Mouse (Mus musculus): ENCODE data around the gene Ggct.

The Ggct gene

GRCm38 (mm10) chr6:54992734-54993260, at the start of gene Ggct:
Gene Ggct, minus strand, starts transcription at chr6:54992950.
- peak; percentile 86 to 90 for DNase-seq (ENCODE audit: low read depth in 2 of 2, low spot score in 2 of 2)

- no peak for DNase-seq (ENCODE audit: low read depth in 2 of 2, low spot score in 2 of 2)
These were observed 47.3 kb upstream of the Ggct start for GRCm38 (mm10) chr6:55040031-55040430.

- no peak for DNase-seq (ENCODE audit: low read depth in 2 of 2, low spot score in 2 of 2)
These were observed 46.7 kb upstream of the Ggct start for GRCm38 (mm10) chr6:55039446-55039783.

GRCm38 (mm10) chr6:55038671-55039445, 46.1 kb upstream of the Ggct start:
- no peak for DNase-seq (ENCODE audit: low read depth in 2 of 2, low spot score in 2 of 2)

GRCm38 (mm10) chr6:55037799-55038670, 45.3 kb upstream of the Ggct start, which contains the start of gene Gars:
Gene Gars, plus strand, starts transcription at chr6:55038007.
- DNase-seq (ENCODE audit: low read depth in 2 of 2, low spot score in 2 of 2): peak; percentile 80 to 82

GRCm38 (mm10) chr6:55036731-55037130, 44.0 kb upstream of the Ggct start:
- DNase-seq (ENCODE audit: low read depth in 2 of 2, low spot score in 2 of 2): no peak

- DNase-seq (ENCODE audit: low read depth in 2 of 2, low spot score in 2 of 2): no peak
These were observed 34.9 kb upstream of the Ggct start for GRCm38 (mm10) chr6:55027642-55028041.

GRCm38 (mm10) chr6:55021806-55022205, 29.1 kb upstream of the Ggct start:
- DNase-seq (ENCODE audit: low read depth in 2 of 2, low spot score in 2 of 2): no peak

GRCm38 (mm10) chr6:55018417-55018816, 25.7 kb upstream of the Ggct start:
- no peak for DNase-seq (ENCODE audit: low read depth in 2 of 2, low spot score in 2 of 2)

- peak; percentile 44 to 57 for DNase-seq (ENCODE audit: low read depth in 2 of 2, low spot score in 2 of 2)
These were observed 24.2 kb upstream of the Ggct start for GRCm38 (mm10) chr6:55016710-55017583.

GRCm38 (mm10) chr6:55016236-55016635, 23.5 kb upstream of the Ggct start:
- no peak for DNase-seq (ENCODE audit: low read depth in 2 of 2, low spot score in 2 of 2)

GRCm38 (mm10) chr6:55014184-55014583, 21.4 kb upstream of the Ggct start:
- no peak for DNase-seq (ENCODE audit: low read depth in 2 of 2, low spot score in 2 of 2)

- DNase-seq (ENCODE audit: low read depth in 2 of 2, low spot score in 2 of 2): no peak
These were observed 19.8 kb upstream of the Ggct start for GRCm38 (mm10) chr6:55012516-55012915.

GRCm38 (mm10) chr6:55010330-55011091, 17.8 kb upstream of the Ggct start:
- no peak for DNase-seq (ENCODE audit: low read depth in 2 of 2, low spot score in 2 of 2)

GRCm38 (mm10) chr6:55009391-55010230, 16.9 kb upstream of the Ggct start:
- no peak for DNase-seq (ENCODE audit: low read depth in 2 of 2, low spot score in 2 of 2)

GRCm38 (mm10) chr6:55008401-55008800, 15.7 kb upstream of the Ggct start:
- no peak for DNase-seq (ENCODE audit: low read depth in 2 of 2, low spot score in 2 of 2)

GRCm38 (mm10) chr6:55003559-55003958, 10.8 kb upstream of the Ggct start:
- no peak for DNase-seq (ENCODE audit: low read depth in 2 of 2, low spot score in 2 of 2)

- DNase-seq (ENCODE audit: low read depth in 2 of 2, low spot score in 2 of 2): no peak
These were observed 9.7 kb upstream of the Ggct start for GRCm38 (mm10) chr6:55002438-55002837.

GRCm38 (mm10) chr6:55001320-55001719, 8.6 kb upstream of the Ggct start:
- DNase-seq (ENCODE audit: low read depth in 2 of 2, low spot score in 2 of 2): no peak
